Mouse (Mus musculus): Measurements from ENCODE around the gene Cdca7l. TPM values are rescaled to one million over a fixed set of nuclear protein-coding genes. Genes with fewer than 3 reads are reported as not detected.
A peak's percentile ranks its signal among the peaks of the same experiment; 100 is the strongest.

Cdca7l gene
- polyA plus RNA-seq, 1 experiment from 2014 or later, result 11.1 TPM

- H3K4me3 ChIP-seq (ENCODE audit: low read depth, low read length), result no peak overlapping the region
- H3K4me1 ChIP-seq (ENCODE audit: control insufficient read depth, insufficient read depth, low read length), result no peaks in the 10 kb centered on the region
- H3K36me3 ChIP-seq (ENCODE audit: control insufficient read depth, insufficient read depth, low read length), result no peaks in the 10 kb centered on the region
- H3K9ac ChIP-seq (ENCODE audit: low read length), result no peak overlapping the region
- 84% methylated on average over 4 of the region's 4 CpGs for WGBS
- no peaks in the 10 kb centered on the region for H3K27me3 ChIP-seq (replicated peaks; ENCODE audit: control insufficient read depth, insufficient read depth, low read length)
- DNase-seq (ENCODE audit: low spot score) (no peak), ATAC-seq (no peak)
- H3K4me2 ChIP-seq (ENCODE audit: low read length), result no peak overlapping the region
- no peak overlapping the region for H3K27ac ChIP-seq (ENCODE audit: low read depth, low read length)
- no peaks in the 10 kb centered on the region for H3K9me3 ChIP-seq (replicated peaks; ENCODE audit: control insufficient read depth, low read length)
Measured at GRCm38 (mm10) chr12:117771156-117771555, 32.9 kb upstream of the Cdca7l start.

- DNase-seq (ENCODE audit: low spot score), result peak; percentile 83
- ATAC-seq, result peak; percentile 68
- Histone ChIP-seq H3K9me3 (replicated peaks; ENCODE audit: control insufficient read depth, low read length) (no peaks in the 10 kb centered on the region), H3K4me3 (ENCODE audit: low read depth, low read length) (no peak overlapping the region), H3K27me3 (replicated peaks; ENCODE audit: control insufficient read depth, insufficient read depth, low read length) (no peaks in the 10 kb centered on the region), H3K9ac (ENCODE audit: low read length) (no peak overlapping the region), H3K27ac (ENCODE audit: low read depth, low read length) (no peak overlapping the region), H3K4me2 (ENCODE audit: low read length) (no peak overlapping the region), H3K36me3 (ENCODE audit: control insufficient read depth, insufficient read depth, low read length) (no peaks in the 10 kb centered on the region), H3K4me1 (ENCODE audit: control insufficient read depth, insufficient read depth, low read length) (no peaks in the 10 kb centered on the region)
- 0% methylated on average over 2 of the region's 2 CpGs for WGBS
Measured at GRCm38 (mm10) chr12:117772638-117773037, 31.5 kb upstream of the Cdca7l start.

GRCm38 (mm10) chr12:117776841-117777240 is 27.2 kb upstream of the Cdca7l start:
- Histone ChIP-seq H3K4me3 (ENCODE audit: low read depth, low read length) (no peak overlapping the region), H3K27ac (ENCODE audit: low read depth, low read length) (no peak overlapping the region), H3K9me3 (replicated peaks; ENCODE audit: control insufficient read depth, low read length) (no peaks in the 10 kb centered on the region), H3K4me2 (ENCODE audit: low read length) (no peak overlapping the region), H3K27me3 (replicated peaks; ENCODE audit: control insufficient read depth, insufficient read depth, low read length) (no peaks in the 10 kb centered on the region), H3K4me1 (ENCODE audit: control insufficient read depth, insufficient read depth, low read length) (no peaks in the 10 kb centered on the region), H3K9ac (ENCODE audit: low read length) (no peak overlapping the region), H3K36me3 (ENCODE audit: control insufficient read depth, insufficient read depth, low read length) (no peaks in the 10 kb centered on the region)
- WGBS, result 61% methylated on average over 5 of the region's 5 CpGs
- DNase-seq (ENCODE audit: low spot score), result no peak
- no peak for ATAC-seq

GRCm38 (mm10) chr12:117781360-117781759 is 22.7 kb upstream of the Cdca7l start:
- Histone ChIP-seq H3K27me3 (replicated peaks; ENCODE audit: control insufficient read depth, insufficient read depth, low read length) (no peaks in the 10 kb centered on the region), H3K27ac (ENCODE audit: low read depth, low read length) (no peak overlapping the region), H3K4me3 (ENCODE audit: low read depth, low read length) (no peak overlapping the region), H3K9me3 (replicated peaks; ENCODE audit: control insufficient read depth, low read length) (no peaks in the 10 kb centered on the region), H3K9ac (ENCODE audit: low read length) (no peak overlapping the region), H3K4me1 (ENCODE audit: control insufficient read depth, insufficient read depth, low read length) (0 out of 2 replicates have a peak, but pooled peaks cover 2% of the 10 kb centered on the region), H3K4me2 (ENCODE audit: low read length) (no peak overlapping the region), H3K36me3 (ENCODE audit: control insufficient read depth, insufficient read depth, low read length) (no peaks in the 10 kb centered on the region)
- no peak for DNase-seq (ENCODE audit: low spot score)
- WGBS, result 53% methylated on average over 2 of the region's 2 CpGs
- no peak for ATAC-seq

- H3K4me1 ChIP-seq (ENCODE audit: control insufficient read depth, insufficient read depth, low read length), result peaks cover 7% of the 10 kb centered on the region; the same call in 1 of the 2 replicates
- 11% methylated on average over 1 of the region's 1 CpGs for WGBS
- no peak overlapping the region for H3K9ac ChIP-seq (ENCODE audit: low read length)
- H3K4me3 ChIP-seq (ENCODE audit: low read depth, low read length), result no peak overlapping the region
- H3K4me2 ChIP-seq (ENCODE audit: low read length), result no peak overlapping the region
- no peaks in the 10 kb centered on the region for H3K36me3 ChIP-seq (ENCODE audit: control insufficient read depth, insufficient read depth, low read length)
- ATAC-seq (no peak), DNase-seq (ENCODE audit: low spot score) (no peak)
- no peaks in the 10 kb centered on the region for H3K9me3 ChIP-seq (replicated peaks; ENCODE audit: control insufficient read depth, low read length)
- H3K27me3 ChIP-seq (replicated peaks; ENCODE audit: control insufficient read depth, insufficient read depth, low read length), result 0 out of 2 replicates have a peak, but pooled peaks cover 4% of the 10 kb centered on the region
- no peak overlapping the region for H3K27ac ChIP-seq (ENCODE audit: low read depth, low read length)
Measured at GRCm38 (mm10) chr12:117783426-117783825, 20.7 kb upstream of the Cdca7l start.

- no peak overlapping the region for H3K27ac ChIP-seq (ENCODE audit: low read depth, low read length)
- no peaks in the 10 kb centered on the region for H3K36me3 ChIP-seq (ENCODE audit: control insufficient read depth, insufficient read depth, low read length)
- H3K9ac ChIP-seq (ENCODE audit: low read length), result no peak overlapping the region
- 0 out of 2 replicates have a peak, but pooled peaks cover 4% of the 10 kb centered on the region for H3K27me3 ChIP-seq (replicated peaks; ENCODE audit: control insufficient read depth, insufficient read depth, low read length)
- no peak overlapping the region for H3K4me3 ChIP-seq (ENCODE audit: low read depth, low read length)
- H3K4me2 ChIP-seq (ENCODE audit: low read length), result no peak overlapping the region
- 5% methylated on average over 6 of the region's 6 CpGs for WGBS
- H3K9me3 ChIP-seq (replicated peaks; ENCODE audit: control insufficient read depth, low read length), result no peaks in the 10 kb centered on the region
- ATAC-seq (0 out of 2 replicates have a peak, but pooled peaks have one; percentile 50), DNase-seq (ENCODE audit: low spot score) (no peak)
- H3K4me1 ChIP-seq (ENCODE audit: control insufficient read depth, insufficient read depth, low read length), result peaks cover 11% of the 10 kb centered on the region; the same call in 1 of the 2 replicates
Measured at GRCm38 (mm10) chr12:117786621-117787020, 17.5 kb upstream of the Cdca7l start.

GRCm38 (mm10) chr12:117788513-117789011 is 15.5 kb upstream of the Cdca7l start:
- WGBS, result 14% methylated on average over 24 of the region's 24 CpGs
- no peak for DNase-seq (ENCODE audit: low spot score)
- 0 out of 2 replicates have a peak, but pooled peaks cover 4% of the 10 kb centered on the region for H3K27me3 ChIP-seq (replicated peaks; ENCODE audit: control insufficient read depth, insufficient read depth, low read length)
- H3K4me3 ChIP-seq (ENCODE audit: low read depth, low read length), result 0 out of 2 replicates have a peak overlapping the region, but pooled peaks have one; percentile 14
- H3K4me1 ChIP-seq (ENCODE audit: control insufficient read depth, insufficient read depth, low read length), result peaks cover 11% of the 10 kb centered on the region; the same call in 1 of the 2 replicates
- no peaks in the 10 kb centered on the region for H3K9me3 ChIP-seq (replicated peaks; ENCODE audit: control insufficient read depth, low read length)
- ATAC-seq, result peak; percentile 46; the same call in 1 of the 2 replicates
- no peak overlapping the region for H3K27ac ChIP-seq (ENCODE audit: low read depth, low read length)
- H3K9ac ChIP-seq (ENCODE audit: low read length), result no peak overlapping the region
- H3K4me2 ChIP-seq (ENCODE audit: low read length), result peak overlapping the region; percentile 48
- no peaks in the 10 kb centered on the region for H3K36me3 ChIP-seq (ENCODE audit: control insufficient read depth, insufficient read depth, low read length)

- no peak overlapping the region for H3K9ac ChIP-seq (ENCODE audit: low read length)
- no peak overlapping the region for H3K4me3 ChIP-seq (ENCODE audit: low read depth, low read length)
- H3K4me1 ChIP-seq (ENCODE audit: control insufficient read depth, insufficient read depth, low read length), result peaks cover 11% of the 10 kb centered on the region; the same call in 1 of the 2 replicates
- 0 out of 2 replicates have a peak, but pooled peaks cover 4% of the 10 kb centered on the region for H3K27me3 ChIP-seq (replicated peaks; ENCODE audit: control insufficient read depth, insufficient read depth, low read length)
- WGBS, result 23% methylated on average over 7 of the region's 7 CpGs
- no peaks in the 10 kb centered on the region for H3K9me3 ChIP-seq (replicated peaks; ENCODE audit: control insufficient read depth, low read length)
- DNase-seq (ENCODE audit: low spot score) (no peak), ATAC-seq (no peak)
- no peaks in the 10 kb centered on the region for H3K36me3 ChIP-seq (ENCODE audit: control insufficient read depth, insufficient read depth, low read length)
- H3K27ac ChIP-seq (ENCODE audit: low read depth, low read length), result no peak overlapping the region
- H3K4me2 ChIP-seq (ENCODE audit: low read length), result peak overlapping the region; percentile 48; the same call in 1 of the 2 replicates
Measured at GRCm38 (mm10) chr12:117789017-117789416, 15.1 kb upstream of the Cdca7l start.

GRCm38 (mm10) chr12:117795303-117795702 is 8.8 kb upstream of the Cdca7l start:
- no peak overlapping the region for H3K4me2 ChIP-seq (ENCODE audit: low read length)
- no peak overlapping the region for H3K4me3 ChIP-seq (ENCODE audit: low read depth, low read length)
- no peaks in the 10 kb centered on the region for H3K36me3 ChIP-seq (ENCODE audit: control insufficient read depth, insufficient read depth, low read length)
- no peak overlapping the region for H3K9ac ChIP-seq (ENCODE audit: low read length)
- no peak overlapping the region for H3K27ac ChIP-seq (ENCODE audit: low read depth, low read length)
- H3K4me1 ChIP-seq (ENCODE audit: control insufficient read depth, insufficient read depth, low read length), result 0 out of 2 replicates have a peak, but pooled peaks cover 3% of the 10 kb centered on the region
- 42% methylated on average over 4 of the region's 4 CpGs for WGBS
- ATAC-seq, result peak; percentile 54; the same call in 1 of the 2 replicates
- no peaks in the 10 kb centered on the region for H3K9me3 ChIP-seq (replicated peaks; ENCODE audit: control insufficient read depth, low read length)
- no peaks in the 10 kb centered on the region for H3K27me3 ChIP-seq (replicated peaks; ENCODE audit: control insufficient read depth, insufficient read depth, low read length)
- peak; percentile 51 for DNase-seq (ENCODE audit: low spot score)
